Mouse (Mus musculus) liver, embryonic 16.5 days (tissue): ENCODE measurements around the gene Reps2. TPM values are rescaled to one million over a fixed set of nuclear protein-coding genes. Genes with fewer than 3 reads are reported as not detected.
A peak's percentile ranks its signal among the peaks of the same experiment; 100 is the strongest.

ENCODE experiments used
- ATAC-seq: fragments of 200-750 bp; cut with Nextera tagmentation; 2 replicates; pipeline ENCODE4 v1.8.0; 2017; ENCODE audit warnings: low read depth, mild to moderate bottlenecking, moderate number of reproducible peaks, moderate library complexity
- H3K27ac ChIP-seq: fragments of 300-500 bp; sonication (generic); 2 replicates; pipeline ENCODE4 v1.5.1; 2014; ENCODE audit warnings: mild to moderate bottlenecking, low read length
- H3K27me3 ChIP-seq: fragments of 300-500 bp; sonication (generic); 2 replicates; pipeline ENCODE4 v1.6.1; 2014; ENCODE audit warnings: low read depth, low read length, mixed read lengths; ENCODE audit not compliant: control insufficient read depth, insufficient read depth
- H3K36me3 ChIP-seq: fragments of 300-500 bp; sonication (generic); 2 replicates; pipeline ENCODE4 v1.6.1; 2014; ENCODE audit warnings: mild to moderate bottlenecking; ENCODE audit not compliant: control insufficient read depth, insufficient read depth
- H3K4me1 ChIP-seq: fragments of 300-500 bp; sonication (generic); 2 replicates; pipeline ENCODE4 v1.6.1; 2014; ENCODE audit warnings: low read depth, low read length, mixed read lengths; ENCODE audit not compliant: control insufficient read depth
- H3K4me2 ChIP-seq: fragments of 300-500 bp; sonication (generic); 2 replicates; pipeline ENCODE4 v1.6.1; 2014; ENCODE audit warnings: low read depth, low read length, mixed read lengths
- H3K4me3 ChIP-seq: fragments of 300-500 bp; sonication (generic); 2 replicates; pipeline ENCODE4 v1.5.1; 2014; ENCODE audit warnings: low read depth, mild to moderate bottlenecking, low read length
- H3K9ac ChIP-seq: fragments of 300-500 bp; sonication (generic); 2 replicates; pipeline ENCODE4 v1.6.1; 2014; ENCODE audit warnings: low read depth, low read length
- H3K9me3 ChIP-seq: fragments of 300-500 bp; sonication (generic); replicated peaks from 2 replicates; pipeline ENCODE4 v1.6.1; 2016; ENCODE audit warnings: low read length; ENCODE audit not compliant: control insufficient read depth
- WGBS: fragments of 180-500 bp; shearing (Covaris S2); extraction: QIAGEN DNeasy Blood & Tissue Kit; methylation state at CpG from one replicate; pipeline ENCODE4 v1.1.7; 2014; ENCODE audit not compliant: insufficient replicate concordance; 5-methylcytosine and 5-hydroxymethylcytosine counted together
- polyA plus RNA-seq: library from polyadenylated mRNA; unstranded; fragments of >200 nt; fragmentation: Nextera tagmentation; extraction: Ambion mirVana; gene quantifications from 2 replicates; pipeline ENCODE4 v1.2.1, GENCODE M21; 2015

The Reps2 gene
- polyA plus RNA-seq, 1 experiment from 2014 or later = 0.73 TPM

DNA sequence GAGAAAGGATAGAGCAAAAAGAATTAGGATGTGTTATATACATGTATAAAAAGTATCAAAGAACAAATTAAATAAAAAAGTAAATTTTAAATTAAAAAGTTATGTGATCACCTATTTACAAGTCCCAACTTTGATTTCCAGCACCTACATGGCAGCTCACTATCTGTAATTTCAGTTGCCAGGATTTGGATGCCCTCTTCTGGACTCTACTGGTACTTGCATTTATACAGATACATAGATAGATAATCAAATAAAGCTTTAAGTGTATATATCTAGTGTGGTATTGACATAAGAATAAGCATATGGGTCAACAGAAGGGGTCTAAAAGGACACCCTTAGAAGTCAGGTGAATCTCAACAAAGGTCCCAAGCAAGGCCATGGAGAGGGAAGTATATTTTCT lies 155.7 kb downstream of the Reps2 start:
- H3K9ac ChIP-seq = no peak overlapping the region
- no peaks in the 10 kb centered on the region for H3K9me3 ChIP-seq
- H3K36me3 ChIP-seq = no peaks in the 10 kb centered on the region
- no peaks in the 10 kb centered on the region for H3K4me1 ChIP-seq
- no peak for ATAC-seq
- no peak overlapping the region for H3K4me2 ChIP-seq
- H3K4me3 ChIP-seq = no peak overlapping the region
- H3K27ac ChIP-seq = no peak overlapping the region
- no peaks in the 10 kb centered on the region for H3K27me3 ChIP-seq

DNA sequence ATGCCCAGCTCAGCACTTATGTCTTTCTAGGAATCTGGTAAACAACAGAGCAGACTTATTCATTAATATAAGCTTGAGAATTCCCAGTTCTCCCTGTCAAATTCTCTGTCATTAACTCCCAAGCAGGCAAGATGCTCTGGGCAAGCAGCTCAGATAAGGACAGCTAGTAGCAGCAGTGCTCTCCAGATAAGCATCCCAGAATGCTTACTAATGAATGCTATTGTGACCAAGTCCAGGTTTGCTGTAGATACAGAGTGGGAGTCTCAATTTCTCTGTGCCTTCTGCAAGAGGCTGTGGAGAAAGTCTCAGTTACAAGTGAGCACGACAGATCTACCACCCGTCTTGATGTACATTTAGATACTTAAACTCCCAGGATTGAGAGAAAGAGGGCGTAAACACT lies 173.2 kb downstream of the Reps2 start:
- Histone ChIP-seq H3K27me3 (no peaks in the 10 kb centered on the region), H3K27ac (peak overlapping the region; percentile 54), H3K4me2 (peak overlapping the region; percentile 39), H3K9ac (no peak overlapping the region), H3K36me3 (no peaks in the 10 kb centered on the region), H3K4me3 (no peak overlapping the region), H3K4me1 (peaks cover 10% of the 10 kb centered on the region), H3K9me3 (no peaks in the 10 kb centered on the region)
- 48% methylated on average over 3 of the region's 3 CpGs for WGBS
- ATAC-seq = peak; percentile 100

DNA sequence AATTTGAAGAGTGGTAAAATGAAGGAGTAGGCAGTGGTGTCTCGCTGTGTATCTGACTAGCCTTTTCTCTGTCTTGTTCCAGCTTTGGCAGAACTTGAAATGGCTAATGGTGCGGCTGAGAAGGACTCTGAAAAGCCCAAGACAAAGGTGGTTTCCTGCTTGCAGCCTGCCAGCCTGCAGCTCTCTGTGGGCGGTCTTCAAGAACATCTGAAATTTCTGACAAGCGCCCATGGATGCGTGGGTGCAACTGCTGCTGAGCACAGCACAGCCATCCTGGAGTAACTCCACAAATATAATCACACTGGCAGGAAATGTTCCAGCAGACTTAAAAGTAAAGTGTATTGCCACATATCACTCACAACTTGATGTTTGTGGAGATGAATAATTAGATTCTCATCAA lies 181.3 kb downstream of the Reps2 start:
- no peak overlapping the region for H3K9ac ChIP-seq
- ATAC-seq = no peak

DNA sequence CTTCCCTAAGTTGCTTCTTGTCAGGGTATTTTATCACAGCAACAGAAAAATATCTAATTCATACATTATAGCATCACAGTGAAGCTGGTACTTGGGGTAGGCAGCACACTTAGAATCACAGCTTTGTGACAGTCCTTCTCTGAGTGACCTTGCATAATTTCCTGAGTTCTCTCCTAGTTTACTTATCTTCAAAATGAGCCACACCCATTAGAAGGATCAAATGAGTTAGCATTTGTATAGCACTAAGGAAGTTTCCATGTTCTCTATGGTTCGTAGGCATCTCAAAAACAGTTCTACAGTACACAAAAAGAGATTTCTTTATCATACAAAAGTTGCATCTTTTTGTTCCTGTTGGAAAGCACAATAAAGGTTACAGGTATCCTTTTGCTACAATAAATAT lies 187.0 kb downstream of the Reps2 start:
- H3K27me3 ChIP-seq = no peaks in the 10 kb centered on the region
- H3K27ac ChIP-seq = no peak overlapping the region
- H3K9me3 ChIP-seq = no peaks in the 10 kb centered on the region
- peaks cover 3% of the 10 kb centered on the region for H3K4me1 ChIP-seq
- H3K9ac ChIP-seq = no peak overlapping the region
- no peaks in the 10 kb centered on the region for H3K36me3 ChIP-seq
- ATAC-seq = peak; percentile 91
- H3K4me3 ChIP-seq = no peak overlapping the region
- no peak overlapping the region for H3K4me2 ChIP-seq
- 67% methylated on average over 1 of the region's 1 CpGs for WGBS

More for the DNA sequence above, 181.3 kb downstream of the Reps2 start:
- Histone ChIP-seq H3K27ac (no peak overlapping the region), H3K4me3 (no peak overlapping the region), H3K4me2 (no peak overlapping the region), H3K36me3 (no peaks in the 10 kb centered on the region), H3K4me1 (no peaks in the 10 kb centered on the region; the same call in 1 of the 2 replicates), H3K9me3 (no peaks in the 10 kb centered on the region), H3K27me3 (no peaks in the 10 kb centered on the region)
- 56% methylated on average over 5 of the region's 5 CpGs for WGBS

DNA sequence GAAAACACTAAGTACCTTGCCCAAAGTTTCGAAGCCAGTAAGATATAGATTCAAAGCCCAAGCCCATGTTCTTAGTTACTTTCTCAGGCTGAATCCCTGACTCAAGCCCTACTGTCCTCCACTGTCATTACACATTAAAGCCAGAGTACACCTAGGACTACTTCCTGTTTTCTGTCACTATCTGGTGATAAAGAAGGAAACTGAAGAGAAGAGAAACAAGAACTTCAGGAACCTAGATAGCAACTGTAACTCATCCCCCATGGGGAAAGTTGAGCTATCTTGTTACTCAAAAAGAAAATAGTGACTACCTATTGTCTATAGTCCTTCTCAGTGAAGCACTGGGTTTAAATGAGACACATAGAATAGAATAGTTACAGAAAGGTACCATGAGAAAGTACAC lies 188.1 kb downstream of the Reps2 start:
- Histone ChIP-seq H3K4me1 (peaks cover 3% of the 10 kb centered on the region), H3K27ac (no peak overlapping the region), H3K9me3 (no peaks in the 10 kb centered on the region), H3K36me3 (no peaks in the 10 kb centered on the region), H3K27me3 (no peaks in the 10 kb centered on the region), H3K4me2 (no peak overlapping the region), H3K9ac (no peak overlapping the region), H3K4me3 (no peak overlapping the region)
- WGBS = 44% methylated on average over 1 of the region's 1 CpGs
- no peak for ATAC-seq

DNA sequence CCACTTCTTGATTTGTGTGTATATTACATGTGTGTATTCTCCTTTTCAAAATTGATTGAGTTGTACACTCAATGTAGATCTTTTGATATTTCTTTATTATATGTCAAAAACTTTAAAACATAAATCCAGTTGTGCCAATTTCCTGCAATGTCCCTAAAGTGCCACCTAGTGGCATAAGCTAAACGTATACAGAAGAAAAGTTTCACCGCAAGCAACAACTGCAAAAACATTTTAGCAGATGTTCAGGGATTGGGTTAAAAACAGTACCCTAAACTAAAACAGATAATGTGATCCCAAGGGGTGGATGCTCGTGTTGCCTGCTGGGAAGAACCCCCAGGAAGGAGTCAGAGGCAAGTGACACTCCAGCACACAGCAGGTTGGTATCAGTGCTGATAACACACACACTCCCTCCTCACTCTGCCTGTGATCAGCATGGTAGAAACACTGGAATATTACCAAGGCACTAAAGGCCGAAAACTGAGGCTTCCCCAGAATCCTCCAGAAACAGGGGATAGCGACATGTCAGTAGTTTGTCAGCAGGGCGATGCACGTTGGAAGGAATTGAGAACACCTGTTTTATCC lies 189.5 kb downstream of the Reps2 start:
- H3K27me3 ChIP-seq = no peaks in the 10 kb centered on the region
- H3K4me2 ChIP-seq = no peak overlapping the region
- no peak overlapping the region for H3K9ac ChIP-seq
- peak; percentile 69 for ATAC-seq
- no peaks in the 10 kb centered on the region for H3K9me3 ChIP-seq
- H3K27ac ChIP-seq = no peak overlapping the region
- WGBS = 53% methylated on average over 7 of the region's 7 CpGs
- H3K4me3 ChIP-seq = no peak overlapping the region
- no peaks in the 10 kb centered on the region for H3K36me3 ChIP-seq
- H3K4me1 ChIP-seq = peaks cover 3% of the 10 kb centered on the region

DNA sequence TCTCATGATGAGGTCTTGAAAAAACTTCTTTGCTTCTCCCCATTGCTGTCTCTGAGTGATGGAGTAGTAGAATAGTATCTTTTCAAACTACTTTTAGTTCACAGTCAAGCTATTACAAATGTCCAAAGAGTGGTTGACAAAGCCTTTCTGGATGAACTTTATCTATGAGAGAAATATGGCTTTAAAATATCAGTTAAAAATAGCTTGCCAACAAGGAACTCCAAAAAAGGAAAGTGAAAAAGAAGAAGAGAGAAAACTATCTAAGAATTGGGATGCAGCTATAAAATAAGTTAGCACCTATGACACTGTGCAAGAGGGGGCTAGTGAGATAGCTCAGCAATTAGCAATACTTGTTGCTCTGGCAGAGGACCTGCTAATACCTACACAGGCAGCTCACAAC lies 190.8 kb downstream of the Reps2 start:
- Histone ChIP-seq H3K4me1 (peaks cover 3% of the 10 kb centered on the region), H3K27me3 (no peaks in the 10 kb centered on the region), H3K27ac (no peak overlapping the region), H3K36me3 (no peaks in the 10 kb centered on the region), H3K9ac (no peak overlapping the region), H3K9me3 (no peaks in the 10 kb centered on the region), H3K4me3 (no peak overlapping the region), H3K4me2 (no peak overlapping the region)
- ATAC-seq = no peak

DNA sequence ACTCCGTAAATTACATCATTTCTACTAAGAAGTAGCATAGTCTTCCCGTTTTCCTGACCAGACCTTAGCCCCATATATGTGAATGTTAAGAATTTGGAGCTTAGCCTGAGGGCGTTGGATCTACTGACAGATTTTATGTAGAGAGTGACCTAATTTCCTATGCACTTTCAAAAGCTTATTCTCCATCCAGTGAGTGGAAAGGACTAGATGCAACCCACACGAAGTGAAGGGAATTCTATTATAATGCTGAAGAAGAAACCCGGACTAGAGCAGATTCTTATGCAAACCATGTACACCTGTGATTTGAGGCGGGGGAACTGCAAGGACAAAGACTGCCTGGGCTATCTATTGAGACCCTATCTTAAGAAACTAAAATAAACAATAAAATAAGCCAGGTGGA lies 195.5 kb downstream of the Reps2 start:
- Histone ChIP-seq H3K36me3 (no peaks in the 10 kb centered on the region), H3K27ac (no peak overlapping the region), H3K4me3 (no peak overlapping the region), H3K4me1 (peaks cover 6% of the 10 kb centered on the region), H3K4me2 (no peak overlapping the region), H3K9me3 (no peaks in the 10 kb centered on the region), H3K9ac (no peak overlapping the region), H3K27me3 (no peaks in the 10 kb centered on the region)
- no peak for ATAC-seq
- 65% methylated on average over 6 of the region's 6 CpGs for WGBS

DNA sequence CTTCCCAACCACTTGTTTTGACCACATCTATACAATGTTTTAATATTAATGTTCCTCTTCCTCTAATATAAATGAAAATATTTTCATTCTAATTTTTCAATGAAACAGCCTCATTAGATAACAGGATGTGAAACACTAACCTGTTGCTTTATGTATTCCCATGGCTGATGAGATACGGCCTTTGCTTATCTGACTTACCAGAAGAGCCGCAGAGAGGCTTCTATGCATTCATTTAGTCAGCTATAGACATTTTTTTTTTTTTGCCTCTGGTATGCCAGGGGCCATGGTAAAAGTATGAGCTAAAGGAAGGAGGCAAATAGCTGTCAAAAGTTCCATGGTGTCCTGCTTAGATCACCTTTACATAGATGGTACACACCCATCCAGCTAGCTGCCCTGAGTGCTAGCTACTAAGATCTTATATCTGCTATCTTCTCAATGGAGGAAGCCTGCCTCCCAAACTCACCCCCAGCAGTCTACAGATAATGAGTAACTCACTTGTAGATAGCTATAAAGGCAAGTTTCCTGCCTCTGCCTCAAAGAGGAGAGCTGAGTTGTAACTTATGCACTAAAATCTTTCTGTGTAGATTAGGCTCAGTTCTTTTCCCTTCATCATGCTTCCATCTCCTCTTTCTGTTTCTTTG lies 196.7 kb downstream of the Reps2 start:
- Histone ChIP-seq H3K4me3 (no peak overlapping the region), H3K36me3 (no peaks in the 10 kb centered on the region), H3K9me3 (no peaks in the 10 kb centered on the region), H3K4me1 (peaks cover 6% of the 10 kb centered on the region), H3K27ac (no peak overlapping the region), H3K4me2 (no peak overlapping the region), H3K9ac (no peak overlapping the region), H3K27me3 (no peaks in the 10 kb centered on the region)
- ATAC-seq = peak; percentile 77
- 49% methylated on average over 2 of the region's 2 CpGs for WGBS
